Mouse (Mus musculus) embryo, embryonic 11 days (tissue): Measurements from ENCODE around the gene Dcpp3.
"Not testable (repeated sequence)": the region's sequence is repeated elsewhere in the genome, so short reads cannot be mapped to it uniquely, and the experiment has no call there.

Source experiments
- DNase-seq: peaks from one replicate; pipeline ENCODE4 v3.0.0-alpha.2; 2015

The Dcpp3 gene

GRCm38 (mm10) chr17:23917158-23917557, at the start of gene Dcpp3:
Gene Dcpp3 (plus strand): TSS chr17:23917458.
- not testable (repeated sequence) for DNase-seq

GRCm38 (mm10) chr17:23867756-23868155, 49.5 kb upstream of the Dcpp3 start, which contains the start of gene Prss21:
Gene Prss21 (plus strand): TSS chr17:23868056.
- no peak for DNase-seq

GRCm38 (mm10) chr17:23868513-23868912, 48.7 kb upstream of the Dcpp3 start:
- no peak for DNase-seq

- peak; percentile 75 for DNase-seq
Observed at GRCm38 (mm10) chr17:23873884-23874856, 43.1 kb upstream of the Dcpp3 start.

GRCm38 (mm10) chr17:23876741-23877140, 40.5 kb upstream of the Dcpp3 start:
- no peak for DNase-seq

- no peak for DNase-seq
Observed at GRCm38 (mm10) chr17:23877166-23877565, 40.1 kb upstream of the Dcpp3 start.

- not testable (repeated sequence) for DNase-seq
Observed at GRCm38 (mm10) chr17:23880576-23880975, 36.7 kb upstream of the Dcpp3 start, which contains the start of the genes Dcpp1 and Dcpp2. Gene Dcpp1 (plus strand): TSS chr17:23880876. Gene Dcpp2 (plus strand): TSS chr17:23880880.

- peak; percentile 94 for DNase-seq
Observed at GRCm38 (mm10) chr17:23924531-23925007, 7.3 kb downstream of the Dcpp3 start.

GRCm38 (mm10) chr17:23925090-23925493, 7.8 kb downstream of the Dcpp3 start:
- peak; percentile 81 for DNase-seq

GRCm38 (mm10) chr17:23931157-23931556, 13.9 kb downstream of the Dcpp3 start:
- DNase-seq, result no peak

- no peak for DNase-seq
Observed at GRCm38 (mm10) chr17:23941372-23941771, 24.1 kb downstream of the Dcpp3 start, which contains the start of gene Sbp. Gene Sbp (plus strand): TSS chr17:23941672.

GRCm38 (mm10) chr17:23947486-23947885, 30.2 kb downstream of the Dcpp3 start:
- DNase-seq, result not testable (repeated sequence)

- DNase-seq, result no peak
Observed at GRCm38 (mm10) chr17:23949068-23949467, 31.8 kb downstream of the Dcpp3 start.

GRCm38 (mm10) chr17:23950828-23951227, 33.6 kb downstream of the Dcpp3 start:
- DNase-seq, result not testable (repeated sequence)

GRCm38 (mm10) chr17:23955174-23955573, 37.9 kb downstream of the Dcpp3 start, which contains the start of gene Sbpl:
Gene Sbpl (minus strand): TSS chr17:23955274.
- DNase-seq, result no peak

- DNase-seq, result peak; percentile 90
Observed at GRCm38 (mm10) chr17:23960084-23960738, 43.0 kb downstream of the Dcpp3 start.

GRCm38 (mm10) chr17:23961573-23962122, 44.4 kb downstream of the Dcpp3 start:
- no peak for DNase-seq

GRCm38 (mm10) chr17:23965805-23966425, 48.7 kb downstream of the Dcpp3 start:
- no peak for DNase-seq

- DNase-seq, result no peak
Observed at GRCm38 (mm10) chr17:23966658-23967401, 49.6 kb downstream of the Dcpp3 start.

GRCm38 (mm10) chr17:23968780-23969179, 51.5 kb downstream of the Dcpp3 start:
- no peak for DNase-seq
